Mouse (Mus musculus): Measurements from ENCODE around the gene Pidd1.
A peak's percentile ranks its signal among the peaks of the same experiment; 100 is the strongest.

DNA sequence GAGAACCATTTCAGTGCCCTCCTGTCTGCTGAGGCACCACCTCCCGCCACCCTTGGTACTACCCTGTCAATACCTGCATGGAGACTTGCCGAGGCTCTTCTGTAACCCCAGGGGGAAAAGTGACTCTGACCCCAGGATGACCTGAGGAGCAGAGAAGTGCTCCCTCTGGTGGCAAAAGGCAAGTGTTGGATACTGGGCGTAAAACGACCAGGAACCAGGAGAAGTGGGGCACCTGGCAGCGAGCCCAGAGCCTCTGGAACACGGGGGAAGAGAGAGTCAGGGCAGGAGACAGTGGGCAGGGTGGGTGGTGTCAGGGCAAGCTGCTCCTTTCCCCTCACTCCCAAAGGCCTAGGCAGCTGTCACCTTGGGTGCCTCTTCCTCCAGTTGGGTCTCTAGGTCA, 3.2 kb downstream of the Pidd1 start:
- TF ChIP-seq POLR2A (IDR thresholded peaks at IDR 0.05; ENCODE audit: borderline replicate concordance, insufficient read depth, low read length) (no peak), CTCF (IDR thresholded peaks at IDR 0.05; ENCODE audit: borderline replicate concordance, insufficient read depth, low read depth, low read length) (peak; percentile 80)
